Mouse (Mus musculus): ENCODE results near the gene Slc16a3. TPM values are rescaled to one million over a fixed set of nuclear protein-coding genes. Genes with fewer than 3 reads are reported as not detected.

Slc16a3 gene
- polyA plus RNA-seq, 1 experiment from 2014 or later: 64.0 TPM

DNA sequence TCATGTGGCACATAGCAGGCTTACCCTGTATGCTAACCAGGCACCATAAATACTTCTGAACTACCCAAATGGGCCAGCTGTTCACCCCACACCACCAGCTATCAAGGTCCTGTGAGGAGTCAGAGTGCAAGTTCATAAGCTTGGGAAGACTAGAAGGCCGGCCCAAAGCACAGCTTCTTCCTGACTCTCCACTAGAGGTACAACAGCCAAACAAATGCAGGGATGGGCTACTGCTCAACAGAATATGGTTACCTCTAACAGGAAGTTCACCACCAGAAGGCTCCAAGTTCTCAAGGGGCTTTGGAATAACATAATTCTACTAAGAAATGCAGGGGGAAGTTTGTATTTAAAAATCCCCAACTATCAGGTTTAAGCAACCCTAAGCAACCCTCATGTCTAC lies 41.2 kb downstream of the Slc16a3 start:
- Histone ChIP-seq H3K4me2 (ENCODE audit: low read length) (peak overlapping the region; percentile 65), H3K36me3 (ENCODE audit: control insufficient read depth, insufficient read depth, low read length) (peaks cover 16% of the 10 kb centered on the region), H3K27me3 (replicated peaks; ENCODE audit: control insufficient read depth, insufficient read depth, low read length) (no peaks in the 10 kb centered on the region), H3K4me1 (replicated peaks; ENCODE audit: control insufficient read depth, insufficient read depth, low read length) (peaks cover 25% of the 10 kb centered on the region), H3K27ac (ENCODE audit: low read depth) (no peak overlapping the region), H3K9ac (ENCODE audit: low read length) (peak overlapping the region; percentile 100; the same call in 1 of the 2 replicates), H3K4me3 (ENCODE audit: low read depth, low read length) (peak overlapping the region; percentile 94), H3K9me3 (ENCODE audit: control insufficient read depth, low read length) (no peaks in the 10 kb centered on the region)
- no peak for ATAC-seq (replicated peaks; ENCODE audit: low FRiP score, low TSS enrichment, low read depth)
- 14% methylated on average over 1 of the region's 1 CpGs for WGBS
- DNase-seq (ENCODE audit: low spot score): no peak

DNA sequence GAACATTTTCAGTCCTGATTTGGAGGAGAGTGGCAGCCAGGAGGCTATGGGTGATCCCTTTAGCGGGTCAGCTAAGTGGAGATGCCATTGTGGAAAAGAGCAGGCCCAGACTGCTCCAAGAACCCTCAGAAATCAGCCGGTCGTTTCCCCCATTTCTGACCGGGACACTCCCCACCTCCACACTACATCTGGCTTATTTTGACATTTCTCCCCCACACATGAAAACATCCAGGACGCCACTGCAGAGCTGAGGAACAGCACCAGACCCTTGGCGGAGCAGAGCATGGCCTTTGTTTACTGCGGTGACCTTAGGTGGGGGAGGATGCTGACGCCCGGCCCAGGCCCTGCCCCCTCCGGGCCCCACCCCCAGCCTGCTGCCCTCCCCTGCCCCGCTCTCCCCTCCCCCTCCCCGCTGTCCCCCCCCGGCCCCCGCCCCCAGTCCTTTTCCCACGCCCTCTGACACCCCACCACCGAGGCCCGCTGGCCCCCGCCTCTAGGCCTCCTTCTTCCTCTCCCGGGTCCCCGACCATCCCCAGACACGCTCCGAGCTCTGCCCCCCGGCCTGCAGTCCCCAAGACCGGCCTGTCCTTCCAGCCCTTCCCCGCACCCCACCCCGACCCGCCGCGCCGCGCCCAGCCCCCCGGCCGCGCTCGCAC lies 42.0 kb downstream of the Slc16a3 start:
- Histone ChIP-seq H3K27ac (ENCODE audit: low read depth) (peak overlapping the region; percentile 95), H3K4me2 (ENCODE audit: low read length) (peak overlapping the region; percentile 65), H3K4me1 (replicated peaks; ENCODE audit: control insufficient read depth, insufficient read depth, low read length) (peaks cover 20% of the 10 kb centered on the region), H3K9me3 (ENCODE audit: control insufficient read depth, low read length) (no peaks in the 10 kb centered on the region), H3K27me3 (replicated peaks; ENCODE audit: control insufficient read depth, insufficient read depth, low read length) (no peaks in the 10 kb centered on the region), H3K4me3 (ENCODE audit: low read depth, low read length) (peak overlapping the region; percentile 94), H3K9ac (ENCODE audit: low read length) (peak overlapping the region; percentile 100), H3K36me3 (ENCODE audit: control insufficient read depth, insufficient read depth, low read length) (peaks cover 16% of the 10 kb centered on the region)
- ATAC-seq (replicated peaks; ENCODE audit: low FRiP score, low TSS enrichment, low read depth) (peak; percentile 61), DNase-seq (ENCODE audit: low spot score) (peak; percentile 75)
- 3% methylated on average over 22 of the region's 35 CpGs for WGBS

DNA sequence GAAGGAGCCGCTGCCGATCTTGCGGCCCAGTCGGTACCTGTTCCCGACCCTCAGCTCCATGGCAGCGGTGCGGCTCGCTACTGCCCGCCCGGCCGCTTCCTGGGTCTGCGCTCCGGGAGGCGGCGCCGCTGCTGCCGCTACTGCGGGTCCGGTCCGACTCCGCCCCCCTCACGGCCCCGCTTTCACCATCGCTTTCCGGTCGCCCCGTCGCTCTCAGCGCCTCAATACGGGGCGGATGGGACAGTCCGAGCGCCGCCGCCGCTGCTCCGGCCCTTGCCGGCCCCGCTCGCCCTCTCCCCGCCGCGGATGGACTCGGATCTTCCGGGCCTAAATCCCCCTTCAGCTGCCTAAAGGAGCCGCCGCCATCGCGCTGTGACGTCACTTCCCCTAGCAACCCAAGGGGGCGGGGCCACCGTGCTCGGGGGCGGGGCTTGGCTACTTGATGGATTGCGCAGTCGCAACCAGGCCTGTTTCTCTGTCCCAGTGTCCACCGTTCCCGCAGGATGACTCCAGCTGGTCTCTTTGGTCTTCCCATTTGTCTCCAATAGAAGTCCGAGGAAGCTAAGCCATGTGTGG lies 42.8 kb downstream of the Slc16a3 start, which contains the start of gene Csnk1d:
Csnk1d (minus strand) TSS at position 380 of the 576 bp plus-strand sequence.
- WGBS: under 1% methylated on average over 58 of the region's 59 CpGs
- H3K36me3 ChIP-seq (ENCODE audit: control insufficient read depth, insufficient read depth, low read length): peaks cover 9% of the 10 kb centered on the region; the same call in 1 of the 2 replicates

DNA sequence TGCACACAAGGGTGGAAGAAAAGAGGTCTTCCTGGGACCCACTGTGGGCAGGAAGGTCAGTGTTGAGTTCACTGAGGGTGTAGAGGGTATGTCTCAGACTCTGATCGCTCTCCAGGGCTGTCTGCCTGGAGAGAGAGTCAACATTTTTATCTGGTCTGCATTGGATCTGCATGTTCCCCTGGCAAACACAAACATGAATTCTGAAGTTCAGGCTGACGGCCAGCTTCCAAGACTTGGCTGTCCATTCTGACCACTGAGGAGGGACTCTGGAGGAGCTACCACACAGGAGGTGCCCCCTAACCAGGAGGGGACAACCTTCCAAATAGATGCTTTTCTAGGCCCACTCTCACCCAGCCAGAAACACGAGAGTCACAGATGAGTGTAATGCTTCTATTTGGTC lies 43.5 kb downstream of the Slc16a3 start:
- ATAC-seq (replicated peaks; ENCODE audit: low FRiP score, low TSS enrichment, low read depth) (0 out of 2 replicates have a peak, but pooled peaks have one; percentile 2), DNase-seq (ENCODE audit: low spot score) (no peak)
- peak overlapping the region; percentile 54 for H3K4me2 ChIP-seq (ENCODE audit: low read length)
- no peaks in the 10 kb centered on the region for H3K27me3 ChIP-seq (replicated peaks; ENCODE audit: control insufficient read depth, insufficient read depth, low read length)
- peaks cover 20% of the 10 kb centered on the region for H3K4me1 ChIP-seq (replicated peaks; ENCODE audit: control insufficient read depth, insufficient read depth, low read length)
- H3K27ac ChIP-seq (ENCODE audit: low read depth): peak overlapping the region; percentile 95
- peaks cover 3% of the 10 kb centered on the region; the same call in 1 of the 2 replicates for H3K36me3 ChIP-seq (ENCODE audit: control insufficient read depth, insufficient read depth, low read length)
- WGBS: 61% methylated on average over 3 of the region's 3 CpGs
- no peaks in the 10 kb centered on the region for H3K9me3 ChIP-seq (ENCODE audit: control insufficient read depth, low read length)
- peak overlapping the region; percentile 44 for H3K9ac ChIP-seq (ENCODE audit: low read length)
- H3K4me3 ChIP-seq (ENCODE audit: low read depth, low read length): peak overlapping the region; percentile 94

More for the DNA sequence above, 42.8 kb downstream of the Slc16a3 start, which contains the start of gene Csnk1d:
- ATAC-seq (replicated peaks; ENCODE audit: low FRiP score, low TSS enrichment, low read depth): peak; percentile 85
- H3K4me2 ChIP-seq (ENCODE audit: low read length): peak within 1 kb of the TSS; percentile 65
- peak within 1 kb of the TSS; percentile 95 for H3K27ac ChIP-seq (ENCODE audit: low read depth)
- no peaks in the 10 kb centered on the region for H3K9me3 ChIP-seq (ENCODE audit: control insufficient read depth, low read length)
- H3K9ac ChIP-seq (ENCODE audit: low read length): peak within 1 kb of the TSS; percentile 100
- peaks cover 20% of the 10 kb centered on the region for H3K4me1 ChIP-seq (replicated peaks; ENCODE audit: control insufficient read depth, insufficient read depth, low read length)
- H3K4me3 ChIP-seq (ENCODE audit: low read depth, low read length): peak within 1 kb of the TSS; percentile 94
- H3K27me3 ChIP-seq (replicated peaks; ENCODE audit: control insufficient read depth, insufficient read depth, low read length): no peaks in the 10 kb centered on the region
- DNase-seq (ENCODE audit: low spot score): peak; percentile 100

DNA sequence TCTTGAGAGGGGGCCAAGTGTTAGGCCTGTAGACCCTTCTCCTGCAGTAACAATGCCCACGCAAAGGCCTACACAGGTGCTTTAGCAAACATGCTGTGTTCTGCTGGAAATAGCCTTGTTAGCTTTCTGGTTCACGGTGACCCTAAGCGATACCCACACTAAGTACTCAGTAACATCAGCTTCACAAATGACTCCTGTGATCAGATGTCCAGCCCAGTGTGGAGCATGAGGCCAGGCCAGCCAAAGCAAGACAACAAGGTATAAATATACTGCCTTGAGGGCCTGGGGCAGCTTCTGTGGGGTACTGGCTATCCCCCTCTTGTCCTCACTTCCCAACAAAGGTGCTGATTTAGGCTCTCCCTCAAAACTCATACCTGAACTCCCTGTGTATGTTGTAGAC lies 44.8 kb downstream of the Slc16a3 start:
- H3K4me3 ChIP-seq (ENCODE audit: low read depth, low read length): no peak overlapping the region
- H3K36me3 ChIP-seq (ENCODE audit: control insufficient read depth, insufficient read depth, low read length): no peaks in the 10 kb centered on the region
- peaks cover 20% of the 10 kb centered on the region for H3K4me1 ChIP-seq (replicated peaks; ENCODE audit: control insufficient read depth, insufficient read depth, low read length)
- H3K9me3 ChIP-seq (ENCODE audit: control insufficient read depth, low read length): no peaks in the 10 kb centered on the region
- ATAC-seq (replicated peaks; ENCODE audit: low FRiP score, low TSS enrichment, low read depth) (no peak), DNase-seq (ENCODE audit: low spot score) (no peak)
- H3K9ac ChIP-seq (ENCODE audit: low read length): no peak overlapping the region
- no peak overlapping the region for H3K4me2 ChIP-seq (ENCODE audit: low read length)
- no peaks in the 10 kb centered on the region for H3K27me3 ChIP-seq (replicated peaks; ENCODE audit: control insufficient read depth, insufficient read depth, low read length)
- no peak overlapping the region for H3K27ac ChIP-seq (ENCODE audit: low read depth)
- 98% methylated on average over 3 of the region's 3 CpGs for WGBS

DNA sequence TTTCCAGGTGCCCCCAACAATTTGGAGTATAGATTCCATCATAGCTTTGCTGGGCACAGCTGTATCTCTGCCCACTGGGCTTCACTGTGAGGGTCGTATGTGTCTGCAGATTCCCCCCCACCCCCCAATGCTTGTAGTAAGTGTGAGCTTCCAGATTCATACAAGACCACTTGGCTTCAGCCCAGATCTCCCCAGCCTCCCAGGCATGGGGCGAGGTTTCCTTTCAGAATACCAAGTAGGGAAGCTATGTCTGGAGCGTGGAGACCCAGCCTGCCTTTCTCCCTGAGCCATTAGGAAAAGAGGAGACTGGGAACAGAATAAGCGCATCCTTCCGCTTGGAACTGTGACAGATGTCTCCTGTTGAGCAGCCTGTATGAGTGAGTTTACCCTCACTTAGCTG lies 45.3 kb downstream of the Slc16a3 start:
- no peaks in the 10 kb centered on the region for H3K27me3 ChIP-seq (replicated peaks; ENCODE audit: control insufficient read depth, insufficient read depth, low read length)
- WGBS: 81% methylated on average over 5 of the region's 5 CpGs
- ATAC-seq (replicated peaks; ENCODE audit: low FRiP score, low TSS enrichment, low read depth) (no peak), DNase-seq (ENCODE audit: low spot score) (no peak)
- no peaks in the 10 kb centered on the region for H3K9me3 ChIP-seq (ENCODE audit: control insufficient read depth, low read length)
- no peak overlapping the region for H3K9ac ChIP-seq (ENCODE audit: low read length)
- H3K4me2 ChIP-seq (ENCODE audit: low read length): no peak overlapping the region
- no peak overlapping the region for H3K4me3 ChIP-seq (ENCODE audit: low read depth, low read length)
- no peaks in the 10 kb centered on the region for H3K36me3 ChIP-seq (ENCODE audit: control insufficient read depth, insufficient read depth, low read length)
- H3K27ac ChIP-seq (ENCODE audit: low read depth): no peak overlapping the region
- H3K4me1 ChIP-seq (replicated peaks; ENCODE audit: control insufficient read depth, insufficient read depth, low read length): peaks cover 16% of the 10 kb centered on the region

DNA sequence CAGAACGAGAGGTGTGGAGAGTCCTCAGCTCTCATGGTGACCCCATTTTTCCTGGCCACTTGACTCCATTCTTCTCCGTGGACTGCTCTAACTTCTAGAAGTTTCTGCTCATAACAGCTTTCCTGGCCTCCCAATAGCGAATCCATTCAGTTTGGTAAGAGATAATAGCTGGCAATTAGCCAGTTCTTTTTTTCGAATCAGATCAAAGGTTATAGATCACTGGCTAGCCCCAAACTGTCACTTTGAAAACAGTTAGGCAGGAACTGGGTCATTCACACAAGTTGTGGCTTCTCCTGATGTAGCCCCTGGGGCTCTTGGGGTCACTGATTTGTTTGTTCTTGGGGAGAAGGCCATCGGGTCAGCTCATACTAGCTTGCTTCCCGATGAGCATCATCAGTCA lies 46.5 kb downstream of the Slc16a3 start:
- Histone ChIP-seq H3K9me3 (ENCODE audit: control insufficient read depth, low read length) (no peaks in the 10 kb centered on the region), H3K36me3 (ENCODE audit: control insufficient read depth, insufficient read depth, low read length) (no peaks in the 10 kb centered on the region), H3K9ac (ENCODE audit: low read length) (no peak overlapping the region), H3K4me3 (ENCODE audit: low read depth, low read length) (no peak overlapping the region), H3K27ac (ENCODE audit: low read depth) (no peak overlapping the region), H3K4me1 (replicated peaks; ENCODE audit: control insufficient read depth, insufficient read depth, low read length) (0 out of 2 replicates have a peak, but pooled peaks cover 5% of the 10 kb centered on the region), H3K4me2 (ENCODE audit: low read length) (no peak overlapping the region), H3K27me3 (replicated peaks; ENCODE audit: control insufficient read depth, insufficient read depth, low read length) (no peaks in the 10 kb centered on the region)
- DNase-seq (ENCODE audit: low spot score) (no peak), ATAC-seq (replicated peaks; ENCODE audit: low FRiP score, low TSS enrichment, low read depth) (no peak)
- WGBS: 82% methylated on average over 6 of the region's 6 CpGs

DNA sequence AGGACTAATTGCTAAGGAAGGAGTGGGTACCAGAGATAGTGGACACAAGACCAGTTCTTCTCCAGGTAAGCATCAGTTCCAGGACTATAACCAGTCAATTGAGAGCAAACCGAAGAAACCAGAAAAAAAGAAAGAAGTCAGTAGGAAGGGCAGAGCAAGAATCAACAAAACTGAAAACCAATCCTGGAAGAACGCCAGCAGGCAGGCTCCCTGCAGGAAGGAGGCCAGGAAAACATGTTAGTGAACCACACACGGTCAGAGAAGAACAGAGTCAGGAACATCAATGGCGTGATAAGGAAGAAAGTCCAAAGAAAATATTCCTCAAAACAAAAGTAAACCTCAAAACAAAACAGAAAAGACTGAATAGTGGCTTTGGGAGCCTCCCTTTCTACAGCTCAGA lies 53.7 kb downstream of the Slc16a3 start:
- no peak for DNase-seq (ENCODE audit: low spot score)
- Histone ChIP-seq H3K9me3 (ENCODE audit: control insufficient read depth, low read length) (no peaks in the 10 kb centered on the region), H3K27me3 (replicated peaks; ENCODE audit: control insufficient read depth, insufficient read depth, low read length) (no peaks in the 10 kb centered on the region), H3K4me1 (replicated peaks; ENCODE audit: control insufficient read depth, insufficient read depth, low read length) (no peaks in the 10 kb centered on the region), H3K9ac (ENCODE audit: low read length) (no peak overlapping the region), H3K4me3 (ENCODE audit: low read depth, low read length) (no peak overlapping the region), H3K36me3 (ENCODE audit: control insufficient read depth, insufficient read depth, low read length) (no peaks in the 10 kb centered on the region), H3K4me2 (ENCODE audit: low read length) (no peak overlapping the region), H3K27ac (ENCODE audit: low read depth) (no peak overlapping the region)
- WGBS: 49% methylated on average over 4 of the region's 4 CpGs
- no peak for ATAC-seq (replicated peaks; ENCODE audit: low FRiP score, low TSS enrichment, low read depth)

Measured in intestine, embryonic 14.5 days (tissue).